Comparison of ENCODE assay signal across 8 mouse cellular contexts in genomic region chr15:78876258-78876696, GRCm38 (mm10). TPM values are rescaled to one million over a fixed set of nuclear protein-coding genes. Genes with fewer than 3 reads are reported as not detected.
DNase-seq lines count a peak whose midpoint lies in the region; ATAC-seq and TF ChIP-seq lines count a peak whose summit lies in the region.

No protein-coding gene starts in this region.

- H3K36me3 ChIP-seq in embryonic facial prominence, embryonic 13.5 days = peaks cover 14% of the 10 kb centered on the region
- H3K36me3 ChIP-seq in kidney, adult 2 months (ENCODE audit: control insufficient read depth, insufficient read depth, low read length) = no peaks in the 10 kb centered on the region
- 0 out of 2 replicates have a peak, but pooled peaks cover 2% of the 10 kb centered on the region for H3K36me3 ChIP-seq in limb, embryonic 11.5 days (ENCODE audit: control insufficient read depth, insufficient read depth, low read length)
- H3K36me3 ChIP-seq in midbrain, embryonic 12.5 days = peaks cover 11% of the 10 kb centered on the region; the same call in 1 of the 2 replicates
- peaks cover 4% of the 10 kb centered on the region for H3K36me3 ChIP-seq in small intestine, adult 2 months (ENCODE audit: control insufficient read depth, insufficient read depth, low read length)

- TF ChIP-seq CTCF in kidney, adult 2 months (conservative IDR thresholded peaks at IDR 0.05; ENCODE audit: insufficient read depth, insufficient read length, low read depth, low read length) = peak; percentile 77
- TF ChIP-seq CTCF in small intestine, adult 2 months (IDR thresholded peaks at IDR 0.05; ENCODE audit: extremely low read depth, insufficient read length, insufficient replicate concordance, low read depth, low read length) = peak; percentile 79; the same call in 1 of the 2 replicates

- intact Hi-C loops in heart, postnatal 25 days (cut with DNase I) = no loop called here

- H3K4me2 ChIP-seq in embryonic facial prominence, embryonic 13.5 days = peak overlapping the region; percentile 93
- peak overlapping the region; percentile 57 for H3K4me2 ChIP-seq in limb, embryonic 11.5 days (ENCODE audit: low read depth, severe bottlenecking)
- peak overlapping the region; percentile 80 for H3K4me2 ChIP-seq in midbrain, embryonic 12.5 days (replicated peaks)

- H3K27ac ChIP-seq in embryonic facial prominence, embryonic 13.5 days = peak overlapping the region; percentile 99
- H3K27ac ChIP-seq in kidney, adult 2 months (ENCODE audit: insufficient read depth, low read depth, low read length) = peak overlapping the region; percentile 97
- peak overlapping the region; percentile 95 for H3K27ac ChIP-seq in limb, embryonic 11.5 days (replicated peaks; ENCODE audit: low read depth, low read length)
- H3K27ac ChIP-seq in midbrain, embryonic 12.5 days (replicated peaks) = peak overlapping the region; percentile 98
- peak overlapping the region; percentile 96 for H3K27ac ChIP-seq in small intestine, adult 2 months (ENCODE audit: insufficient read depth, low read depth, low read length)

- WGBS in embryonic facial prominence, embryonic 13.5 days = 3% methylated on average over 17 of the region's 17 CpGs
- WGBS in kidney, adult 2 months = 2% methylated on average over 17 of the region's 17 CpGs
- 4% methylated on average over 17 of the region's 17 CpGs for WGBS in limb, embryonic 11.5 days
- 3% methylated on average over 17 of the region's 17 CpGs for WGBS in midbrain, embryonic 12.5 days
- WGBS in small intestine, adult 2 months = 3% methylated on average over 17 of the region's 17 CpGs

- H3K9me3 ChIP-seq in embryonic facial prominence, embryonic 13.5 days = no peaks in the 10 kb centered on the region
- no peaks in the 10 kb centered on the region for H3K9me3 ChIP-seq in limb, embryonic 11.5 days (ENCODE audit: control insufficient read depth, low read length)
- H3K9me3 ChIP-seq in midbrain, embryonic 12.5 days = no peaks in the 10 kb centered on the region

- TF ChIP-seq POLR2A in kidney, adult 2 months (IDR thresholded peaks at IDR 0.05; ENCODE audit: low read depth, low read length) = no peak
- peak; percentile 19; the same call in 1 of the 2 replicates for TF ChIP-seq POLR2A in small intestine, adult 2 months (IDR thresholded peaks at IDR 0.05; ENCODE audit: low read depth, low read length)

- peak; percentile 17; the same call in 1 of the 2 replicates for ATAC-seq in embryonic facial prominence, embryonic 13.5 days (ENCODE audit: insufficient number of reproducible peaks, insufficient read depth, low FRiP score, low TSS enrichment, low read depth)
- ATAC-seq in limb, embryonic 11.5 days (ENCODE audit: insufficient number of reproducible peaks, low FRiP score, low TSS enrichment, low read depth) = no peak
- no peak for ATAC-seq in midbrain, embryonic 12.5 days (ENCODE audit: low FRiP score, low read depth)

- DNase-seq in heart, adult 11 months = peak; percentile 97
- DNase-seq in heart, postnatal 25 days (ENCODE audit: low spot score) = no peak
- peak; percentile 76 to 82 for DNase-seq in heart, adult 18-20 months
- peak; percentile 95 for DNase-seq in kidney, adult 2 months
- DNase-seq in limb, embryonic 11.5 days (ENCODE audit: low spot score) = peak; percentile 90

- H3K27me3 ChIP-seq in embryonic facial prominence, embryonic 13.5 days = no peaks in the 10 kb centered on the region
- H3K27me3 ChIP-seq in kidney, adult 2 months (replicated peaks; ENCODE audit: control insufficient read depth, insufficient read depth, low read length) = no peaks in the 10 kb centered on the region
- no peaks in the 10 kb centered on the region for H3K27me3 ChIP-seq in limb, embryonic 11.5 days (ENCODE audit: control insufficient read depth, insufficient read depth, low read length)
- no peaks in the 10 kb centered on the region for H3K27me3 ChIP-seq in midbrain, embryonic 12.5 days
- H3K27me3 ChIP-seq in small intestine, adult 2 months (ENCODE audit: control insufficient read depth, insufficient read depth, low read length) = no peaks in the 10 kb centered on the region

- H3K4me1 ChIP-seq in embryonic facial prominence, embryonic 13.5 days = peaks cover 47% of the 10 kb centered on the region
- H3K4me1 ChIP-seq in kidney, adult 2 months (ENCODE audit: control insufficient read depth, insufficient read depth, low read length) = peaks cover 4% of the 10 kb centered on the region; the same call in 1 of the 2 replicates
- peaks cover 15% of the 10 kb centered on the region for H3K4me1 ChIP-seq in limb, embryonic 11.5 days (ENCODE audit: control insufficient read depth, insufficient read depth, low read length)
- peaks cover 25% of the 10 kb centered on the region for H3K4me1 ChIP-seq in midbrain, embryonic 12.5 days
- H3K4me1 ChIP-seq in small intestine, adult 2 months (ENCODE audit: control insufficient read depth, insufficient read depth, insufficient read length, low read length) = peaks cover 17% of the 10 kb centered on the region

- H3K4me3 ChIP-seq in embryonic facial prominence, embryonic 13.5 days = peak overlapping the region; percentile 70
- H3K4me3 ChIP-seq in kidney, adult 2 months (ENCODE audit: insufficient read depth, low read depth, low read length) = peak overlapping the region; percentile 56
- peak overlapping the region; percentile 54 for H3K4me3 ChIP-seq in limb, embryonic 11.5 days (ENCODE audit: low read depth, low read length)
- H3K4me3 ChIP-seq in midbrain, embryonic 12.5 days = peak overlapping the region; percentile 73
- peak overlapping the region; percentile 70; the same call in 1 of the 2 replicates for H3K4me3 ChIP-seq in small intestine, adult 2 months (ENCODE audit: low read depth, low read length)

- peak overlapping the region; percentile 87 for H3K9ac ChIP-seq in embryonic facial prominence, embryonic 13.5 days
- H3K9ac ChIP-seq in limb, embryonic 11.5 days (ENCODE audit: low read length) = peak overlapping the region; percentile 22; the same call in 1 of the 2 replicates
- peak overlapping the region; percentile 85 for H3K9ac ChIP-seq in midbrain, embryonic 12.5 days (replicated peaks)

RNA-seq across cellular contexts. Expression of gene Gga1, which starts 0.7 kb away (rescaled TPM):
- total RNA-seq in heart, postnatal 25 days (2021) = 10 to 100 TPM; 41.6 to 43.8 TPM
- polyA plus RNA-seq in embryonic facial prominence, embryonic 13.5 days (2015; fragmentation: Nextera tagmentation; extraction: Ambion mirVana) = 42.5 and 51.8 TPM in 2 replicates
- 10 to 100 TPM; 40.3 to 45.2 TPM for total RNA-seq in heart, adult 18-20 months (2021)
- polyA plus RNA-seq in kidney, adult 2 months (2012; rRNA removed) = 56.5 and 68.1 TPM in 2 replicates
- polyA plus RNA-seq in limb, embryonic 11.5 days (2014; fragmentation: Nextera tagmentation; extraction: Ambion mirVana) = 30.9 and 32.7 TPM in 2 replicates
- polyA plus RNA-seq in midbrain, embryonic 12.5 days (2016; fragmentation: Nextera tagmentation; extraction: Ambion mirVana) = 50.9 and 52.7 TPM in 2 replicates
- polyA plus RNA-seq in small intestine, adult 2 months (2012; rRNA removed) = 62.5 and 105 TPM in 2 replicates

RNA-seq across cellular contexts. Expression of gene Lgals2, which starts 20.9 kb away (rescaled TPM):
- total RNA-seq in heart, postnatal 25 days (2021) = under 1 TPM; 0.62 to 0.64 TPM
- 1.3 TPM in 1 of 2 replicates, not detected in the other for polyA plus RNA-seq in embryonic facial prominence, embryonic 13.5 days (2015; fragmentation: Nextera tagmentation; extraction: Ambion mirVana)
- not detected for total RNA-seq in heart, adult 18-20 months (2021)
- 0.24 and 0.25 TPM in 2 replicates for polyA plus RNA-seq in kidney, adult 2 months (2012; rRNA removed)
- not detected in 2 replicates for polyA plus RNA-seq in limb, embryonic 11.5 days (2014; fragmentation: Nextera tagmentation; extraction: Ambion mirVana)
- 0.56 TPM in 1 of 2 replicates, not detected in the other for polyA plus RNA-seq in midbrain, embryonic 12.5 days (2016; fragmentation: Nextera tagmentation; extraction: Ambion mirVana)
- 637 and 2,134 TPM in 2 replicates for polyA plus RNA-seq in small intestine, adult 2 months (2012; rRNA removed)

RNA-seq across cellular contexts. Expression of gene Gm49510, which starts 23.2 kb away (rescaled TPM):
- under 1 TPM in 1 of 2 experiments, not detected in 1; 0.18 TPM for total RNA-seq in heart, postnatal 25 days (2021)
- polyA plus RNA-seq in embryonic facial prominence, embryonic 13.5 days (2015; fragmentation: Nextera tagmentation; extraction: Ambion mirVana) = 0.18 and 0.25 TPM in 2 replicates
- under 1 TPM; 0.10 to 0.27 TPM for total RNA-seq in heart, adult 18-20 months (2021)
- polyA plus RNA-seq in kidney, adult 2 months (2012; rRNA removed) = 0.03 TPM in 1 of 2 replicates, not detected in the other
- 0.92 and 1.0 TPM in 2 replicates for polyA plus RNA-seq in limb, embryonic 11.5 days (2014; fragmentation: Nextera tagmentation; extraction: Ambion mirVana)
- 0.10 TPM in 1 of 2 replicates, not detected in the other for polyA plus RNA-seq in midbrain, embryonic 12.5 days (2016; fragmentation: Nextera tagmentation; extraction: Ambion mirVana)
- 0.13 TPM in 1 of 2 replicates, not detected in the other for polyA plus RNA-seq in small intestine, adult 2 months (2012; rRNA removed)

RNA-seq across cellular contexts. Expression of gene Sh3bp1, which starts 23.3 kb away (rescaled TPM):
- total RNA-seq in heart, postnatal 25 days (2021) = 1 to 10 TPM; 4.1 to 4.8 TPM
- 53.3 and 54.4 TPM in 2 replicates for polyA plus RNA-seq in embryonic facial prominence, embryonic 13.5 days (2015; fragmentation: Nextera tagmentation; extraction: Ambion mirVana)
- total RNA-seq in heart, adult 18-20 months (2021) = 1 to 10 TPM; 3.5 to 7.1 TPM
- 26.2 and 30.0 TPM in 2 replicates for polyA plus RNA-seq in kidney, adult 2 months (2012; rRNA removed)
- 45.0 and 50.9 TPM in 2 replicates for polyA plus RNA-seq in limb, embryonic 11.5 days (2014; fragmentation: Nextera tagmentation; extraction: Ambion mirVana)
- 8.2 and 9.3 TPM in 2 replicates for polyA plus RNA-seq in midbrain, embryonic 12.5 days (2016; fragmentation: Nextera tagmentation; extraction: Ambion mirVana)
- 41.3 and 48.8 TPM in 2 replicates for polyA plus RNA-seq in small intestine, adult 2 months (2012; rRNA removed)

RNA-seq across cellular contexts. Expression of gene Cdc42ep1, which starts 33.9 kb away (rescaled TPM):
- total RNA-seq in heart, postnatal 25 days (2021) = 10 to 100 TPM; 34.1 to 41.0 TPM
- 25.2 and 28.6 TPM in 2 replicates for polyA plus RNA-seq in embryonic facial prominence, embryonic 13.5 days (2015; fragmentation: Nextera tagmentation; extraction: Ambion mirVana)
- 10 to 100 TPM; 26.3 to 27.9 TPM for total RNA-seq in heart, adult 18-20 months (2021)
- 59.2 and 66.7 TPM in 2 replicates for polyA plus RNA-seq in kidney, adult 2 months (2012; rRNA removed)
- polyA plus RNA-seq in limb, embryonic 11.5 days (2014; fragmentation: Nextera tagmentation; extraction: Ambion mirVana) = 11.2 and 12.6 TPM in 2 replicates
- 11.5 and 11.9 TPM in 2 replicates for polyA plus RNA-seq in midbrain, embryonic 12.5 days (2016; fragmentation: Nextera tagmentation; extraction: Ambion mirVana)
- 18.9 and 26.0 TPM in 2 replicates for polyA plus RNA-seq in small intestine, adult 2 months (2012; rRNA removed)

Comparison
In these comparisons a context has a peak if more than half of its experiments do, and no peak if none do; other contexts are left out.
1. H3K9ac ChIP-seq: peak in every context shown above with its lines; median percentile 87 in embryonic facial prominence, embryonic 13.5 days; 85 in midbrain, embryonic 12.5 days; 22 in limb, embryonic 11.5 days.
2. RNA of gene Lgals2, which starts 20.9 kb away (polyA plus RNA-seq): 637 to 2,134 TPM in small intestine, adult 2 months; 1.3 TPM in embryonic facial prominence, embryonic 13.5 days, 0.24 to 0.25 TPM in kidney, adult 2 months, not detected in limb, embryonic 11.5 days and 0.56 TPM in midbrain, embryonic 12.5 days; every median in the first group is over 100 times any median in the second.
3. Peak in every context shown above with its lines, with median percentiles within 50 percentile points of each other: H3K27ac ChIP-seq, H3K4me2 ChIP-seq and H3K4me3 ChIP-seq.